Mouse (Mus musculus) ES-E14 (cell line): ENCODE measurements around the gene Cyp26c1. TPM values are rescaled to one million over a fixed set of nuclear protein-coding genes. Genes with fewer than 3 reads are reported as not detected.

ENCODE experiments used
- DNase-seq: peaks from one replicate; pipeline ENCODE4 v3.0.0-alpha.2; 2013; ENCODE audit warnings: low read depth, low spot score
- H3K27ac ChIP-seq: 2 replicates; pipeline ENCODE4 v1.5.1; 2012; ENCODE audit warnings: low read depth, mild to moderate bottlenecking, low read length, moderate library complexity, mixed read lengths; ENCODE audit not compliant: poor library complexity, insufficient read depth, severe bottlenecking
- H3K36me3 ChIP-seq: 2 replicates; pipeline ENCODE4 v1.6.1; 2012; ENCODE audit warnings: mild to moderate bottlenecking, low read length, moderate library complexity, mixed read lengths; ENCODE audit not compliant: control insufficient read depth, poor library complexity, insufficient read depth, severe bottlenecking
- H3K4me1 ChIP-seq, 2 experiments: fragments of 150-350 bp in 1 of 2; sonication (generic) in 1 of 2; 2 replicates each; pipeline ENCODE4 v1.6.1; 2012; ENCODE audit warnings: low read length in 2 of 2, mild to moderate bottlenecking in 1 of 2, mixed read lengths in 1 of 2; ENCODE audit not compliant: control insufficient read depth in 2 of 2, insufficient read depth in 2 of 2, poor library complexity in 1 of 2
- H3K4me3 ChIP-seq, 2 experiments: fragments of 150-350 bp in 1 of 2; sonication (generic) in 1 of 2; 2 replicates each; pipeline ENCODE4 v1.5.1; 2012; ENCODE audit warnings: low read length in 2 of 2, low read depth in 1 of 2, mild to moderate bottlenecking in 1 of 2, mixed read lengths in 1 of 2; ENCODE audit not compliant: insufficient read depth in 1 of 2, poor library complexity in 1 of 2, severe bottlenecking in 1 of 2
- H3K9ac ChIP-seq: 2 replicates; pipeline ENCODE4 v1.6.1; 2012; ENCODE audit warnings: low read depth, mild to moderate bottlenecking, low read length, mixed read lengths; ENCODE audit not compliant: poor library complexity, insufficient read depth, severe bottlenecking
- H3K9me3 ChIP-seq: fragments of 150-350 bp; sonication (generic); 2 replicates; pipeline ENCODE4 v1.6.1; 2012; ENCODE audit warnings: low read depth, mild to moderate bottlenecking, low read length; ENCODE audit not compliant: control insufficient read depth, insufficient read depth
- CHD2 ChIP-seq: IDR thresholded peaks from 2 replicates; pipeline ENCODE4 v1.6.1; 2014; ENCODE audit warnings: mild to moderate bottlenecking, low read depth, low read length, inconsistent platforms
- HCFC1 ChIP-seq: IDR thresholded peaks from 2 replicates; pipeline ENCODE4 v1.6.1; 2012; ENCODE audit warnings: low read length, inconsistent platforms, borderline replicate concordance; ENCODE audit not compliant: insufficient read depth
- MAFK ChIP-seq: IDR thresholded peaks from 2 replicates; pipeline ENCODE4 v1.6.1; 2014; ENCODE audit warnings: mild to moderate bottlenecking, low read depth, low read length, inconsistent platforms; ENCODE audit not compliant: insufficient read depth
- ZC3H11A ChIP-seq: IDR thresholded peaks from 2 replicates; pipeline ENCODE4 v1.6.1; 2012; ENCODE audit warnings: low read depth, mild to moderate bottlenecking, inconsistent platforms, low read length, borderline replicate concordance
- ZNF384 ChIP-seq: IDR thresholded peaks from 2 replicates; pipeline ENCODE4 v1.6.1; 2012; ENCODE audit warnings: low read depth, low read length, inconsistent platforms
- in situ Hi-C, 2 experiments: fragments of 600-800 bp; cut with MboI; formaldehyde crosslinking; loops; one replicate each; pipeline ENCODE4 v1.15.1; 2025; ENCODE audit warnings: low sequenced_read_pairs in 2 of 2, inconsistent platforms in 1 of 2; ENCODE audit not compliant: unreplicated experiment in 2 of 2
- total RNA-seq: library from RNA; depleted of rRNA; stranded (reverse); fragments of 300-350 nt; gene quantifications from 2 replicates; pipeline ENCODE4 v1.2.3, GENCODE M21; 2012

Cyp26c1 gene
- total RNA-seq, 1 experiment, result 0.31 TPM

DNA sequence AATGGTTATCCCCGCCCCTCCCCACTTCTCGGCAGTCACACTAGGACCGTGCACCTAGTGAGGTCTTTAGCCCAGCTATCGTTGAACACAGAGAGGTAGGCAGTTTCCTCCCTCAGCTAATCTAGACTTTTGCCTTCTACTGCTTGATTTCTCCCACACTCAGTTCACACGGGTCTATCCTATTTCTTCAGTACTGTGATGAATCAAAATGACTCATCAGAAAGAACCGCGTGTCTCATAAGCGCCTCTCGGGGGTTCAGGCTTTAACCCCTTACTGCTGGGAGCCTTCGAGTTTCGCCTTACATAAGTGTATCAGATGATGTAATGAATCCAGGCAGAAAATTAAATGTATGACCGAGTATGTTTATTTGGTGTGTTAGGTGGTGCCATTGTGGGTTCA is 12.0 kb upstream of the Cyp26c1 start:
- H3K4me3 ChIP-seq, result no peak overlapping the region
- peaks cover 0 to 2% of the 10 kb centered on the region in 2 experiments; a peak in 1 of 4 replicates for H3K4me1 ChIP-seq
- no peaks in the 10 kb centered on the region for H3K9me3 ChIP-seq
- in situ Hi-C loops, result no loop called here
- no peaks in the 10 kb centered on the region for H3K36me3 ChIP-seq
- no peak for DNase-seq
- H3K9ac ChIP-seq, result no peak overlapping the region
- no peak overlapping the region for H3K27ac ChIP-seq
- TF ChIP-seq MAFK (no peak), ZC3H11A (no peak), HCFC1 (no peak), CHD2 (no peak), ZNF384 (no peak)

GRCm38 (mm10) chr19:37686347-37686746 is 966 bp downstream of the Cyp26c1 start:
- no peaks in the 10 kb centered on the region for H3K36me3 ChIP-seq
- H3K9ac ChIP-seq, result no peak overlapping the region
- no peaks in the 10 kb centered on the region for H3K9me3 ChIP-seq
- no peak for TF ChIP-seq ZNF384
- TF ChIP-seq MAFK, result no peak
- no peak for TF ChIP-seq ZC3H11A
- TF ChIP-seq CHD2, result no peak
- TF ChIP-seq HCFC1, result no peak
- no peak overlapping the region for H3K27ac ChIP-seq
- DNase-seq, result no peak
- H3K4me3 ChIP-seq, result peak overlapping the region in 1 of 2 experiments; percentile 38; a peak in 1 of 4 replicates
- in situ Hi-C loops, result no loop called here
- peaks cover 2 to 7% of the 10 kb centered on the region in 2 experiments; a peak in 2 of 4 replicates for H3K4me1 ChIP-seq

DNA sequence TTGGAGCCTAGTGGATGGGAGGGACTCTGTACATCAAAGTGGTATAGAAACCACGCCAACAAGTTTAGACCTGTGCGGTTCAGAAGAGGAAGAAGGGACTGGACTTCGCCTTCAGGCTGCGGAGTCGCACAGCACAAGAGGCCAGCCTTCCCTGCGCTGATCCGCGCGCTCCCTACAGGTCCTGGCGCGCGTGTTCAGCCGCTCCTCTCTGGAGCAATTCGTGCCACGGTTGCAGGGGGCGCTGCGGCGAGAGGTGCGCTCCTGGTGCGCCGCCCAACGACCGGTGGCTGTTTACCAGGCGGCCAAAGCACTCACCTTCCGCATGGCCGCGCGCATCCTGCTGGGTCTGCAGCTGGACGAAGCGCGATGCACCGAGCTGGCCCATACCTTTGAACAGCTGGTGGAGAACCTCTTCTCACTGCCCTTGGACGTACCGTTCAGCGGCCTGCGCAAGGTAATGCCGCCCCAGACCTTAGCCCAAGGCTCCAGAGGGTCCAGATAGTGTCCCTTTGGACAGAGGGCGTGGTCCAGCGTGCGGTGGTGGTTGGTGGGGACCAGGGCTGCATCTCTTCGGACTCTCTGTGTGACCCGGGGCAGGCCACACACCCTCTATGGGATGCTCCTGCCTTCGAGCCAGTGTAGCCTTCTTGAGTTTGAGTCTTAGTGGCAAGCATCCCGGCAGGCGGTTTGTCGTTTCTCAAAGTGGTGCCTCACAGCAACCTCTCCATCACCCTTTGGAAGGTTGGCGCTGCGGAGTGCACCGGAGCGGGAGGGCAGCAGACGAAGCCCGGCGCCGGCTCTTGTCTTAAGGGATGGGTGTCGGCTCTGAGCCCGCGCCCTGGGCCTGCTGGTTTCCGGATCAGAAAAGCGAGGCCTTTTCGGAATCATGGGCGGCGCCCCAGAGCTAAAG is 1.8 kb downstream of the Cyp26c1 start:
- no peak overlapping the region for H3K27ac ChIP-seq
- H3K9me3 ChIP-seq, result no peaks in the 10 kb centered on the region
- H3K36me3 ChIP-seq, result no peaks in the 10 kb centered on the region
- TF ChIP-seq ZNF384 (no peak), MAFK (no peak), ZC3H11A (no peak), CHD2 (no peak), HCFC1 (no peak)
- peak overlapping the region; percentile 40 to 42; a peak in 3 of 4 replicates for H3K4me3 ChIP-seq
- DNase-seq, result no peak
- in situ Hi-C loops, result no loop called here
- H3K4me1 ChIP-seq, result peaks cover 2 to 7% of the 10 kb centered on the region in 2 experiments; a peak in 2 of 4 replicates
- no peak overlapping the region for H3K9ac ChIP-seq

- Histone ChIP-seq H3K9ac (no peak overlapping the region), H3K4me3 (no peak overlapping the region), H3K36me3 (no peaks in the 10 kb centered on the region), H3K27ac (no peak overlapping the region), H3K9me3 (no peaks in the 10 kb centered on the region), H3K4me1 (peaks cover 2 to 7% of the 10 kb centered on the region in 2 experiments; a peak in 2 of 4 replicates)
- no peak for DNase-seq
- TF ChIP-seq HCFC1, result no peak
- no peak for TF ChIP-seq CHD2
- TF ChIP-seq MAFK, result no peak
- TF ChIP-seq ZNF384, result no peak
- no peak for TF ChIP-seq ZC3H11A
- in situ Hi-C loops, result no loop called here
Observed at GRCm38 (mm10) chr19:37689478-37689877, 4.1 kb downstream of the Cyp26c1 start.
